In genomic region chr11:98943741-98944461, GRCm38 (mm10) we compare ENCODE assay signal across 8 mouse cellular contexts. TPM values are rescaled to one million over a fixed set of nuclear protein-coding genes. Genes with fewer than 3 reads are reported as not detected.
DNase-seq lines count a peak whose midpoint lies in the region; ATAC-seq lines count a peak whose summit lies in the region.

No protein-coding gene starts in this region.

- peak overlapping the region; percentile 83 for H3K4me2 ChIP-seq in heart, embryonic 15.5 days
- H3K4me2 ChIP-seq in limb, embryonic 15.5 days = peak overlapping the region; percentile 80
- H3K4me2 ChIP-seq in stomach, embryonic 15.5 days = peak overlapping the region; percentile 85

- no peak for ATAC-seq in megakaryocyte, adult 5-6 weeks (ENCODE audit: poor library complexity, severe bottlenecking)
- ATAC-seq in heart, embryonic 15.5 days (replicated peaks; ENCODE audit: insufficient number of reproducible peaks, insufficient read depth, low FRiP score, low read depth) = no peak
- no peak for ATAC-seq in limb, embryonic 15.5 days (ENCODE audit: insufficient number of reproducible peaks, low FRiP score, low TSS enrichment, low read depth)
- no peak for ATAC-seq in stomach, embryonic 15.5 days (ENCODE audit: insufficient read depth, low FRiP score, low read depth)

- peak overlapping the region; percentile 99 for H3K27ac ChIP-seq in heart, embryonic 15.5 days
- peak overlapping the region; percentile 93 for H3K27ac ChIP-seq in limb, embryonic 15.5 days
- H3K27ac ChIP-seq in stomach, embryonic 15.5 days = peak overlapping the region; percentile 98

- no peaks in the 10 kb centered on the region for H3K9me3 ChIP-seq in megakaryocyte, embryonic 14.5 days
- no peaks in the 10 kb centered on the region for H3K9me3 ChIP-seq in heart, embryonic 15.5 days (replicated peaks)
- no peaks in the 10 kb centered on the region for H3K9me3 ChIP-seq in limb, embryonic 15.5 days
- H3K9me3 ChIP-seq in stomach, embryonic 15.5 days = no peaks in the 10 kb centered on the region

- H3K4me3 ChIP-seq in megakaryocyte, embryonic 14.5 days (replicated peaks) = peak overlapping the region; percentile 93
- H3K4me3 ChIP-seq in heart, embryonic 15.5 days = no peak overlapping the region
- no peak overlapping the region for H3K4me3 ChIP-seq in limb, embryonic 15.5 days
- H3K4me3 ChIP-seq in stomach, embryonic 15.5 days (replicated peaks) = no peak overlapping the region; the same call in 1 of the 2 replicates

- no peaks in the 10 kb centered on the region for H3K36me3 ChIP-seq in megakaryocyte, embryonic 14.5 days (replicated peaks; ENCODE audit: low read length)
- H3K36me3 ChIP-seq in heart, embryonic 15.5 days = no peaks in the 10 kb centered on the region
- H3K36me3 ChIP-seq in limb, embryonic 15.5 days = 0 out of 2 replicates have a peak, but pooled peaks cover 3% of the 10 kb centered on the region
- no peaks in the 10 kb centered on the region for H3K36me3 ChIP-seq in stomach, embryonic 15.5 days

- peaks cover 87% of the 10 kb centered on the region for H3K4me1 ChIP-seq in megakaryocyte, embryonic 14.5 days
- H3K4me1 ChIP-seq in heart, embryonic 15.5 days (replicated peaks) = peaks cover 95% of the 10 kb centered on the region
- H3K4me1 ChIP-seq in limb, embryonic 15.5 days = peaks cover 92% of the 10 kb centered on the region
- H3K4me1 ChIP-seq in stomach, embryonic 15.5 days = peaks cover 88% of the 10 kb centered on the region

- H3K27me3 ChIP-seq in megakaryocyte, embryonic 14.5 days (replicated peaks) = peaks cover 94% of the 10 kb centered on the region
- H3K27me3 ChIP-seq in heart, embryonic 15.5 days = no peaks in the 10 kb centered on the region
- H3K27me3 ChIP-seq in limb, embryonic 15.5 days = no peaks in the 10 kb centered on the region
- no peaks in the 10 kb centered on the region for H3K27me3 ChIP-seq in stomach, embryonic 15.5 days (replicated peaks)

- 35% methylated on average over 14 of the region's 14 CpGs for WGBS in heart, embryonic 15.5 days
- WGBS in limb, embryonic 15.5 days = 33% methylated on average over 14 of the region's 14 CpGs
- WGBS in stomach, embryonic 15.5 days = 28% methylated on average over 14 of the region's 14 CpGs

- H3K9ac ChIP-seq in heart, embryonic 15.5 days = peak overlapping the region; percentile 85
- 0 out of 2 replicates have a peak overlapping the region, but pooled peaks have one; percentile 20 for H3K9ac ChIP-seq in limb, embryonic 15.5 days
- H3K9ac ChIP-seq in stomach, embryonic 15.5 days = no peak overlapping the region

- peak; percentile 55 for DNase-seq in T-cell, adult 2 months (ENCODE audit: low spot score)
- no peak for DNase-seq in cerebellum, adult 11-12 months
- no peak for DNase-seq in urinary bladder, adult 18-20 months (ENCODE audit: low spot score in 2 of 2)

RNA-seq across cellular contexts. Expression of gene Rara, which starts 16.3 kb away (rescaled TPM):
- 11.8 and 25.3 TPM in 2 replicates for polyA plus RNA-seq in megakaryocyte, embryonic 14.5 days (2012; ENCODE audit: insufficient read depth, low replicate concordance)
- 124 and 125 TPM in 2 replicates for total RNA-seq in megakaryocyte, adult 5-6 weeks (2015)
- total RNA-seq in megakaryocyte, adult 5-6 weeks (2017) = 38.8 and 43.3 TPM in 2 replicates
- polyA plus RNA-seq in heart, embryonic 15.5 days (2015; fragmentation: Nextera tagmentation; extraction: Ambion mirVana) = 26.2 and 31.0 TPM in 2 replicates
- polyA plus RNA-seq in limb, embryonic 15.5 days (2015; fragmentation: Nextera tagmentation; extraction: Ambion mirVana) = 43.9 and 51.7 TPM in 2 replicates
- polyA plus RNA-seq in stomach, embryonic 15.5 days (2015; fragmentation: Nextera tagmentation; extraction: Ambion mirVana) = 34.0 and 41.0 TPM in 2 replicates

RNA-seq across cellular contexts. Expression of gene Cdc6, which starts 36.3 kb away (rescaled TPM):
- polyA plus RNA-seq in megakaryocyte, embryonic 14.5 days (2012; ENCODE audit: insufficient read depth, low replicate concordance) = 0.44 TPM in 1 of 2 replicates, not detected in the other
- 26.4 and 31.3 TPM in 2 replicates for total RNA-seq in megakaryocyte, adult 5-6 weeks (2015)
- total RNA-seq in megakaryocyte, adult 5-6 weeks (2017) = 26.5 and 27.5 TPM in 2 replicates
- 14.2 and 20.4 TPM in 2 replicates for polyA plus RNA-seq in heart, embryonic 15.5 days (2015; fragmentation: Nextera tagmentation; extraction: Ambion mirVana)
- polyA plus RNA-seq in limb, embryonic 15.5 days (2015; fragmentation: Nextera tagmentation; extraction: Ambion mirVana) = 23.2 and 24.1 TPM in 2 replicates
- polyA plus RNA-seq in stomach, embryonic 15.5 days (2015; fragmentation: Nextera tagmentation; extraction: Ambion mirVana) = 28.8 and 30.3 TPM in 2 replicates

RNA-seq across cellular contexts. Expression of gene Gjd3, which starts 38.9 kb away (rescaled TPM):
- polyA plus RNA-seq in megakaryocyte, embryonic 14.5 days (2012; ENCODE audit: insufficient read depth, low replicate concordance) = not detected in 2 replicates
- total RNA-seq in megakaryocyte, adult 5-6 weeks (2015) = not detected in 2 replicates
- total RNA-seq in megakaryocyte, adult 5-6 weeks (2017) = not detected in 2 replicates
- 3.6 and 4.4 TPM in 2 replicates for polyA plus RNA-seq in heart, embryonic 15.5 days (2015; fragmentation: Nextera tagmentation; extraction: Ambion mirVana)
- 0.49 and 0.86 TPM in 2 replicates for polyA plus RNA-seq in limb, embryonic 15.5 days (2015; fragmentation: Nextera tagmentation; extraction: Ambion mirVana)
- polyA plus RNA-seq in stomach, embryonic 15.5 days (2015; fragmentation: Nextera tagmentation; extraction: Ambion mirVana) = 0.42 and 0.43 TPM in 2 replicates

Comparison
In these comparisons a context has a peak if more than half of its experiments do, and no peak if none do; other contexts are left out.
1. RNA of gene Cdc6, which starts 36.3 kb away (polyA plus RNA-seq): 28.8 to 30.3 TPM in stomach, embryonic 15.5 days, 23.2 to 24.1 TPM in limb, embryonic 15.5 days and 14.2 to 20.4 TPM in heart, embryonic 15.5 days; 0.44 TPM in megakaryocyte, embryonic 14.5 days; every median in the first group is over 10 times any median in the second.
2. Peak in every context shown above with its lines, with median percentiles within 50 percentile points of each other: H3K27ac ChIP-seq and H3K4me2 ChIP-seq.